ENCODE assay signal across 7 mouse cellular contexts in genomic region chr13:109228967-109229617, GRCm38 (mm10).
DNase-seq lines count a peak whose midpoint lies in the region; ATAC-seq and TF ChIP-seq lines count a peak whose summit lies in the region.

No protein-coding gene starts in this region.

- H3K79me3 ChIP-seq in C2C12 (ENCODE audit: low read depth) = no peaks in the 10 kb centered on the region

- H3K27me3 ChIP-seq in C2C12 (ENCODE audit: control insufficient read depth, insufficient read depth, insufficient read length) = no peaks in the 10 kb centered on the region
- no peaks in the 10 kb centered on the region for H3K27me3 ChIP-seq in heart, embryonic 10.5 days (ENCODE audit: insufficient read depth, poor library complexity, severe bottlenecking)
- no peaks in the 10 kb centered on the region for H3K27me3 ChIP-seq in midbrain, embryonic 16.5 days (ENCODE audit: control insufficient read depth, insufficient read depth, low read depth, low read length)

- peaks cover 19% of the 10 kb centered on the region; the same call in 1 of the 2 replicates for H3K4me1 ChIP-seq in heart, embryonic 10.5 days
- no peaks in the 10 kb centered on the region for H3K4me1 ChIP-seq in midbrain, embryonic 16.5 days (ENCODE audit: control insufficient read depth, insufficient read depth, low read length)

- peak overlapping the region; percentile 33 for H3K4me3 ChIP-seq in C2C12 (ENCODE audit: insufficient read depth, poor library complexity, severe bottlenecking)
- peak overlapping the region; percentile 42 for H3K4me3 ChIP-seq in heart, embryonic 10.5 days
- H3K4me3 ChIP-seq in midbrain, embryonic 16.5 days (ENCODE audit: low read depth, low read length) = no peak overlapping the region

- H3ac ChIP-seq in C2C12 (ENCODE audit: control insufficient read depth, insufficient read length, low read depth) = no peak overlapping the region

- 0 out of 2 replicates have a peak overlapping the region, but pooled peaks have one; percentile 6 for H3K27ac ChIP-seq in heart, embryonic 10.5 days
- no peak overlapping the region for H3K27ac ChIP-seq in midbrain, embryonic 16.5 days (ENCODE audit: low read length)

- H3K9ac ChIP-seq in midbrain, embryonic 16.5 days (ENCODE audit: low read depth, low read length) = no peak overlapping the region

- peak; percentile 77 for DNase-seq in 3T3-L1 (ENCODE audit: low read depth, low spot score)
- peak; percentile 51 for DNase-seq in cerebellum, adult 8-10 months
- no peak for DNase-seq in heart, embryonic 10.5 days (ENCODE audit: low spot score)
- DNase-seq in layer of hippocampus, postnatal 14 days (ENCODE audit: low spot score in 2 of 2) = peak; percentile 13 to 77
- no peak for DNase-seq in urinary bladder, postnatal 14 days (ENCODE audit: low spot score)

- WGBS in heart, embryonic 10.5 days = 20% methylated on average over 8 of the region's 8 CpGs
- 30% methylated on average over 8 of the region's 8 CpGs for WGBS in midbrain, embryonic 16.5 days

- no peaks in the 10 kb centered on the region for H3K36me3 ChIP-seq in C2C12 (ENCODE audit: control insufficient read depth, insufficient read depth)
- no peaks in the 10 kb centered on the region for H3K36me3 ChIP-seq in heart, embryonic 10.5 days
- no peaks in the 10 kb centered on the region for H3K36me3 ChIP-seq in midbrain, embryonic 16.5 days (ENCODE audit: control insufficient read depth, insufficient read depth, low read length)

- no peak for TF ChIP-seq CTCF in C2C12 (IDR thresholded peaks at IDR 0.05; ENCODE audit: control insufficient read depth, insufficient read depth, insufficient read length)

- H3K79me2 ChIP-seq in C2C12 (ENCODE audit: control insufficient read depth, insufficient read depth) = no peaks in the 10 kb centered on the region

- no peaks in the 10 kb centered on the region for H3K9me3 ChIP-seq in heart, embryonic 10.5 days
- no peaks in the 10 kb centered on the region for H3K9me3 ChIP-seq in midbrain, embryonic 16.5 days (replicated peaks; ENCODE audit: control insufficient read depth, low read length, poor library complexity, severe bottlenecking)

- peak overlapping the region; percentile 13; the same call in 1 of the 2 replicates for H3K4me2 ChIP-seq in midbrain, embryonic 16.5 days (ENCODE audit: low read length)

- peak; percentile 82 for ATAC-seq in midbrain, embryonic 16.5 days

TF ChIP-seq in C2C12, 6 proteins besides CTCF, POLR2A, EP300 and RAD21:
- no peak for TF ChIP-seq MYOD1 (IDR thresholded peaks at IDR 0.05; ENCODE audit: control insufficient read depth, insufficient read length, low read depth)
- no peak for TF ChIP-seq USF1 (IDR thresholded peaks at IDR 0.05; ENCODE audit: low read depth)
- TF ChIP-seq CEBPB (IDR thresholded peaks at IDR 0.05; ENCODE audit: low read depth) = no peak
- TF ChIP-seq MYOG (IDR thresholded peaks at IDR 0.05; ENCODE audit: control insufficient read depth, extremely low read depth, insufficient read length) = no peak
- TF ChIP-seq FOSL1 (IDR thresholded peaks at IDR 0.05; ENCODE audit: insufficient read depth, low read length, poor library complexity, severe bottlenecking) = no peak
- TF ChIP-seq MAX (IDR thresholded peaks at IDR 0.05) = no peak
TF ChIP-seq in C2C12: peak in this region for 0.

Comparison
In these comparisons a context has a peak if more than half of its experiments do, and no peak if none do; other contexts are left out.
1. DNase-seq: peak in 3T3-L1 (single experiment), cerebellum, adult 8-10 months (single experiment) and layer of hippocampus, postnatal 14 days (2 of 2); none in heart, embryonic 10.5 days (single experiment) and urinary bladder, postnatal 14 days (single experiment).